18 mouse cellular contexts compared by ENCODE assay signal in genomic region chr11:24128001-24128400, GRCm38 (mm10). TPM values are rescaled to one million over a fixed set of nuclear protein-coding genes. Genes with fewer than 3 reads are reported as not detected.
DNase-seq lines count a peak whose midpoint lies in the region; ATAC-seq lines count a peak whose summit lies in the region.
"Had no signal": no experiment of that assay in that cellular context is flagged by ENCODE, and none has a peak within 500 bp of the region (broad histone marks: within the 10 kb centered on the region; RNA-seq: fewer than 3 reads in every experiment).

No protein-coding gene starts in this region.

- no peaks in the 10 kb centered on the region for H3K27me3 ChIP-seq in hindbrain, embryonic 12.5 days
- H3K27me3 ChIP-seq in hindbrain, embryonic 16.5 days (replicated peaks; ENCODE audit: control insufficient read depth, insufficient read depth, low read length) = no peaks in the 10 kb centered on the region
- no peaks in the 10 kb centered on the region for H3K27me3 ChIP-seq in neural tube, embryonic 13.5 days
- no peaks in the 10 kb centered on the region for H3K27me3 ChIP-seq in neural tube, embryonic 15.5 days (replicated peaks)
- no peaks in the 10 kb centered on the region for H3K27me3 ChIP-seq in forebrain, embryonic 14.5 days (replicated peaks; ENCODE audit: control insufficient read depth, insufficient read depth, low read length)
- no peaks in the 10 kb centered on the region for H3K27me3 ChIP-seq in stomach, embryonic 15.5 days (replicated peaks)

- peak; percentile 27; the same call in 1 of the 2 replicates for ATAC-seq in hindbrain, embryonic 12.5 days (ENCODE audit: low FRiP score)
- ATAC-seq in hindbrain, embryonic 16.5 days = no peak
- ATAC-seq in neural tube, embryonic 13.5 days (ENCODE audit: low read depth) = peak; percentile 44; the same call in 1 of the 2 replicates
- ATAC-seq in neural tube, embryonic 15.5 days (ENCODE audit: low FRiP score) = no peak; the same call in 1 of the 2 replicates
- no peak for ATAC-seq in forebrain, embryonic 14.5 days
- no peak for ATAC-seq in stomach, embryonic 15.5 days (ENCODE audit: insufficient read depth, low FRiP score, low read depth)
- ATAC-seq: activated CD4-positive, CD25-positive, alpha-beta regulatory T cell, adult 4 months had no signal

- 0 out of 2 replicates have a peak overlapping the region, but pooled peaks have one; percentile 17 for H3K27ac ChIP-seq in hindbrain, embryonic 12.5 days
- H3K27ac ChIP-seq in hindbrain, embryonic 16.5 days (ENCODE audit: low read depth, low read length) = no peak overlapping the region
- no peak overlapping the region for H3K27ac ChIP-seq in neural tube, embryonic 13.5 days (replicated peaks)
- H3K27ac ChIP-seq in neural tube, embryonic 15.5 days (replicated peaks) = no peak overlapping the region
- H3K27ac ChIP-seq in forebrain, embryonic 14.5 days (ENCODE audit: low read depth, low read length) = no peak overlapping the region; the same call in 1 of the 2 replicates
- H3K27ac ChIP-seq in stomach, embryonic 15.5 days = peak overlapping the region; percentile 11; the same call in 1 of the 2 replicates

- 62% methylated on average over 2 of the region's 2 CpGs for WGBS in hindbrain, embryonic 12.5 days
- WGBS in hindbrain, embryonic 16.5 days = 53% methylated on average over 2 of the region's 2 CpGs
- WGBS in neural tube, embryonic 13.5 days = 45% methylated on average over 2 of the region's 2 CpGs
- WGBS in neural tube, embryonic 15.5 days = 56% methylated on average over 2 of the region's 2 CpGs
- WGBS in forebrain, embryonic 14.5 days = 36% methylated on average over 2 of the region's 2 CpGs
- WGBS in stomach, embryonic 15.5 days = 66% methylated on average over 2 of the region's 2 CpGs

- H3K4me1 ChIP-seq in hindbrain, embryonic 12.5 days = peaks cover 41% of the 10 kb centered on the region
- H3K4me1 ChIP-seq in hindbrain, embryonic 16.5 days (ENCODE audit: control insufficient read depth, insufficient read depth, low read depth, low read length) = no peaks in the 10 kb centered on the region
- H3K4me1 ChIP-seq in neural tube, embryonic 13.5 days (replicated peaks) = peaks cover 79% of the 10 kb centered on the region
- peaks cover 41% of the 10 kb centered on the region for H3K4me1 ChIP-seq in neural tube, embryonic 15.5 days
- H3K4me1 ChIP-seq in forebrain, embryonic 14.5 days (ENCODE audit: control insufficient read depth, insufficient read depth, low read length) = peaks cover 14% of the 10 kb centered on the region; the same call in 1 of the 2 replicates
- peaks cover 15% of the 10 kb centered on the region; the same call in 1 of the 2 replicates for H3K4me1 ChIP-seq in stomach, embryonic 15.5 days

- H3K36me3 ChIP-seq in hindbrain, embryonic 12.5 days = peaks cover 4% of the 10 kb centered on the region; the same call in 1 of the 2 replicates
- no peaks in the 10 kb centered on the region for H3K36me3 ChIP-seq in hindbrain, embryonic 16.5 days (ENCODE audit: control insufficient read depth, insufficient read depth, low read length)
- peaks cover 15% of the 10 kb centered on the region; the same call in 1 of the 2 replicates for H3K36me3 ChIP-seq in neural tube, embryonic 13.5 days
- H3K36me3 ChIP-seq in neural tube, embryonic 15.5 days = no peaks in the 10 kb centered on the region
- peaks cover 14% of the 10 kb centered on the region for H3K36me3 ChIP-seq in forebrain, embryonic 14.5 days (ENCODE audit: control insufficient read depth, insufficient read depth, low read length)
- no peaks in the 10 kb centered on the region for H3K36me3 ChIP-seq in stomach, embryonic 15.5 days

- H3K4me3 ChIP-seq in hindbrain, embryonic 12.5 days = no peak overlapping the region
- H3K4me3 ChIP-seq in hindbrain, embryonic 16.5 days (ENCODE audit: low read length) = no peak overlapping the region
- H3K4me3 ChIP-seq in neural tube, embryonic 13.5 days = no peak overlapping the region
- no peak overlapping the region for H3K4me3 ChIP-seq in neural tube, embryonic 15.5 days (replicated peaks)
- no peak overlapping the region for H3K4me3 ChIP-seq in forebrain, embryonic 14.5 days (ENCODE audit: low read depth, low read length)
- no peak overlapping the region for H3K4me3 ChIP-seq in stomach, embryonic 15.5 days (replicated peaks)

- no peaks in the 10 kb centered on the region for H3K9me3 ChIP-seq in hindbrain, embryonic 12.5 days (replicated peaks)
- no peaks in the 10 kb centered on the region for H3K9me3 ChIP-seq in hindbrain, embryonic 16.5 days (ENCODE audit: control insufficient read depth, low read length)
- H3K9me3 ChIP-seq in neural tube, embryonic 13.5 days = no peaks in the 10 kb centered on the region
- no peaks in the 10 kb centered on the region for H3K9me3 ChIP-seq in neural tube, embryonic 15.5 days (replicated peaks)
- H3K9me3 ChIP-seq in forebrain, embryonic 14.5 days (replicated peaks; ENCODE audit: control insufficient read depth, low read length) = no peaks in the 10 kb centered on the region
- no peaks in the 10 kb centered on the region for H3K9me3 ChIP-seq in stomach, embryonic 15.5 days

- H3K9ac ChIP-seq in hindbrain, embryonic 12.5 days = no peak overlapping the region
- H3K9ac ChIP-seq in hindbrain, embryonic 16.5 days (ENCODE audit: low read depth, low read length) = no peak overlapping the region
- no peak overlapping the region for H3K9ac ChIP-seq in neural tube, embryonic 13.5 days
- no peak overlapping the region for H3K9ac ChIP-seq in neural tube, embryonic 15.5 days (replicated peaks)
- 0 out of 2 replicates have a peak overlapping the region, but pooled peaks have one; percentile 13 for H3K9ac ChIP-seq in forebrain, embryonic 14.5 days (ENCODE audit: low read length)
- H3K9ac ChIP-seq in stomach, embryonic 15.5 days = no peak overlapping the region

- H3K4me2 ChIP-seq in hindbrain, embryonic 12.5 days (replicated peaks) = no peak overlapping the region
- H3K4me2 ChIP-seq in hindbrain, embryonic 16.5 days (ENCODE audit: low read length) = no peak overlapping the region
- H3K4me2 ChIP-seq in neural tube, embryonic 13.5 days = no peak overlapping the region
- H3K4me2 ChIP-seq in neural tube, embryonic 15.5 days = no peak overlapping the region
- H3K4me2 ChIP-seq in forebrain, embryonic 14.5 days (ENCODE audit: low read length) = no peak overlapping the region
- H3K4me2 ChIP-seq in stomach, embryonic 15.5 days = no peak overlapping the region
- H3K4me2 ChIP-seq: midbrain, embryonic 11.5 days had no signal

- no peak for DNase-seq in forebrain, embryonic 14.5 days (ENCODE audit: low spot score)
- no peak for DNase-seq in frontal cortex, postnatal 14 days (ENCODE audit: low spot score in 2 of 2)
- no peak for DNase-seq in left cerebral cortex, adult 9 months (ENCODE audit: low spot score in 2 of 2)
- DNase-seq: cerebellum, adult 18-20 months; heart, postnatal 10 days; kidney, postnatal 36 days; thymus, adult 2 months had no signal

RNA-seq across cellular contexts. Expression of gene Bcl11a, which starts 50.1 kb away (rescaled TPM):
- 89.1 and 94.8 TPM in 2 replicates for polyA plus RNA-seq in hindbrain, embryonic 12.5 days (2016; fragmentation: Nextera tagmentation; extraction: Ambion mirVana)
- 97.9 and 105 TPM in 2 replicates for polyA plus RNA-seq in hindbrain, embryonic 16.5 days (2015; fragmentation: Nextera tagmentation; extraction: Ambion mirVana)
- 125 and 131 TPM in 2 replicates for polyA plus RNA-seq in neural tube, embryonic 13.5 days (2015; fragmentation: Nextera tagmentation; extraction: Ambion mirVana)
- polyA plus RNA-seq in neural tube, embryonic 15.5 days (2015; fragmentation: Nextera tagmentation; extraction: Ambion mirVana) = 85.1 and 102 TPM in 2 replicates
- polyA plus RNA-seq in forebrain, embryonic 14.5 days (2014; fragmentation: Nextera tagmentation; extraction: Ambion mirVana) = 148 and 174 TPM in 2 replicates
- polyA plus RNA-seq in stomach, embryonic 15.5 days (2015; fragmentation: Nextera tagmentation; extraction: Ambion mirVana) = 24.5 and 25.1 TPM in 2 replicates

RNA-seq across cellular contexts. Expression of gene A830031A19Rik, which starts 53.1 kb away (rescaled TPM):
- polyA plus RNA-seq in hindbrain, embryonic 12.5 days (2016; fragmentation: Nextera tagmentation; extraction: Ambion mirVana) = not detected in 2 replicates
- 0.21 TPM in 1 of 2 replicates, not detected in the other for polyA plus RNA-seq in hindbrain, embryonic 16.5 days (2015; fragmentation: Nextera tagmentation; extraction: Ambion mirVana)
- not detected in 2 replicates for polyA plus RNA-seq in neural tube, embryonic 13.5 days (2015; fragmentation: Nextera tagmentation; extraction: Ambion mirVana)
- not detected in 2 replicates for polyA plus RNA-seq in neural tube, embryonic 15.5 days (2015; fragmentation: Nextera tagmentation; extraction: Ambion mirVana)
- polyA plus RNA-seq in forebrain, embryonic 14.5 days (2014; fragmentation: Nextera tagmentation; extraction: Ambion mirVana) = 0.32 and 0.41 TPM in 2 replicates
- not detected in 2 replicates for polyA plus RNA-seq in stomach, embryonic 15.5 days (2015; fragmentation: Nextera tagmentation; extraction: Ambion mirVana)
- polyA plus RNA-seq: activated CD4-positive, CD25-positive, alpha-beta regulatory T cell, adult 4 months; gonadal fat pad, adult 2 months; intestine, embryonic 14.5 days; limb, embryonic 14.5 days; midbrain, embryonic 11.5 days; neural tube, embryonic 14.5 days; thymus, adult 2 months had no signal

Comparison
In these comparisons a context has a peak if more than half of its experiments do, and no peak if none do; other contexts are left out.
1. ATAC-seq: peak in hindbrain, embryonic 12.5 days (single experiment) and neural tube, embryonic 13.5 days (single experiment); none in hindbrain, embryonic 16.5 days (single experiment), neural tube, embryonic 15.5 days (single experiment), forebrain, embryonic 14.5 days (single experiment) and stomach, embryonic 15.5 days (single experiment).
2. H3K27ac ChIP-seq: peak in hindbrain, embryonic 12.5 days (single experiment) and stomach, embryonic 15.5 days (single experiment); none in hindbrain, embryonic 16.5 days (single experiment), neural tube, embryonic 13.5 days (single experiment), neural tube, embryonic 15.5 days (single experiment) and forebrain, embryonic 14.5 days (single experiment).